Mouse (Mus musculus) C2C12 (cell line): ENCODE results near the gene Flnb. TPM values are rescaled to one million over a fixed set of nuclear protein-coding genes. Genes with fewer than 3 reads are reported as not detected.

ENCODE experiments used
- H3K27me3 ChIP-seq: one replicate; pipeline ENCODE4 v1.6.1; 2011; ENCODE audit not compliant: control insufficient read depth, insufficient read depth, insufficient read length
- H3K36me3 ChIP-seq: one replicate; pipeline ENCODE4 v1.6.1; 2011; ENCODE audit not compliant: control insufficient read depth, insufficient read depth
- H3K4me3 ChIP-seq: one replicate; pipeline ENCODE4 v1.5.1; 2011; ENCODE audit warnings: mild to moderate bottlenecking, control low read depth; ENCODE audit not compliant: poor library complexity, insufficient read depth, severe bottlenecking
- H3K79me2 ChIP-seq: one replicate; pipeline ENCODE4 v1.6.1; 2011; ENCODE audit not compliant: control insufficient read depth, insufficient read depth
- H3K79me3 ChIP-seq: one replicate; pipeline ENCODE4 v1.6.1; 2011; ENCODE audit warnings: low read depth, control low read depth
- H3ac ChIP-seq: one replicate; pipeline ENCODE3; 2011; ENCODE audit warnings: low read depth; ENCODE audit not compliant: control insufficient read depth, insufficient read length
- CEBPB ChIP-seq: IDR thresholded peaks from one replicate; pipeline ENCODE4 v1.6.1; 2011; ENCODE audit warnings: low read depth, mild to moderate bottlenecking, control low read depth, moderate library complexity
- CTCF ChIP-seq: IDR thresholded peaks from one replicate; pipeline ENCODE4 v1.5.1; 2011; ENCODE audit not compliant: control insufficient read depth, insufficient read depth, insufficient read length
- FOSL1 ChIP-seq: IDR thresholded peaks from one replicate; pipeline ENCODE4 v1.8.0; 2011; ENCODE audit warnings: mild to moderate bottlenecking, low read length; ENCODE audit not compliant: poor library complexity, insufficient read depth, severe bottlenecking
- MAX ChIP-seq: IDR thresholded peaks from one replicate; pipeline ENCODE4 v1.6.1; 2011; ENCODE audit warnings: mild to moderate bottlenecking, control low read depth
- MYOD1 ChIP-seq: IDR thresholded peaks from one replicate; pipeline ENCODE4 v1.6.1; 2011; ENCODE audit warnings: low read depth; ENCODE audit not compliant: control insufficient read depth, insufficient read length
- MYOG ChIP-seq: IDR thresholded peaks from one replicate; pipeline ENCODE4 v1.6.1; 2011; ENCODE audit not compliant: control insufficient read depth, insufficient read length; ENCODE audit errors: extremely low read depth
- USF1 ChIP-seq: IDR thresholded peaks from one replicate; pipeline ENCODE4 v1.6.1; 2011; ENCODE audit warnings: low read depth, mild to moderate bottlenecking, control low read depth, moderate library complexity
- polyA plus RNA-seq: library from polyadenylated mRNA; unstranded; fragments of >200 nt; fragmentation: generic; extraction: Trizol; gene quantifications from one replicate; pipeline ENCODE4 v1.2.1, GENCODE M21; 2012; ENCODE audit warnings: missing spikeins

The Flnb gene
- polyA plus RNA-seq, 1 experiment, result 154 TPM

GRCm38 (mm10) chr14:7913842-7914241, 96.1 kb downstream of the Flnb start:
- H3K4me3 ChIP-seq, result no peak overlapping the region
- no peaks in the 10 kb centered on the region for H3K79me3 ChIP-seq
- no peak for TF ChIP-seq MYOG
- no peak for TF ChIP-seq FOSL1
- TF ChIP-seq USF1, result no peak
- TF ChIP-seq MAX, result no peak
- no peak for TF ChIP-seq MYOD1
- TF ChIP-seq CTCF, result no peak
- TF ChIP-seq CEBPB, result no peak
- H3K27me3 ChIP-seq, result no peaks in the 10 kb centered on the region
- H3K36me3 ChIP-seq, result peaks cover 97% of the 10 kb centered on the region
- H3ac ChIP-seq, result no peak overlapping the region
- H3K79me2 ChIP-seq, result peaks cover 7% of the 10 kb centered on the region

GRCm38 (mm10) chr14:7914461-7914860, 96.7 kb downstream of the Flnb start:
- TF ChIP-seq FOSL1, result no peak
- no peak for TF ChIP-seq MAX
- no peak for TF ChIP-seq CEBPB
- TF ChIP-seq MYOG, result no peak
- no peak for TF ChIP-seq USF1
- Histone ChIP-seq H3K27me3 (no peaks in the 10 kb centered on the region), H3K36me3 (peaks cover 97% of the 10 kb centered on the region), H3ac (no peak overlapping the region), H3K79me2 (peaks cover 7% of the 10 kb centered on the region), H3K4me3 (no peak overlapping the region), H3K79me3 (no peaks in the 10 kb centered on the region)

GRCm38 (mm10) chr14:7918150-7918991, 100.6 kb downstream of the Flnb start:
- TF ChIP-seq CTCF, result no peak
- no peak for TF ChIP-seq MYOD1
- no peak for TF ChIP-seq FOSL1
- no peak for TF ChIP-seq MAX
- TF ChIP-seq CEBPB, result no peak
- no peak for TF ChIP-seq MYOG
- no peak for TF ChIP-seq USF1
- Histone ChIP-seq H3K4me3 (no peak overlapping the region), H3K36me3 (peaks cover 98% of the 10 kb centered on the region), H3ac (no peak overlapping the region), H3K79me3 (peaks cover 2% of the 10 kb centered on the region), H3K79me2 (no peaks in the 10 kb centered on the region), H3K27me3 (no peaks in the 10 kb centered on the region)

- TF ChIP-seq CEBPB, result no peak
- no peak for TF ChIP-seq MYOD1
- no peak for TF ChIP-seq FOSL1
- TF ChIP-seq MYOG, result no peak
- no peak for TF ChIP-seq CTCF
- no peak for TF ChIP-seq USF1
- no peak for TF ChIP-seq MAX
- H3ac ChIP-seq, result no peak overlapping the region
- no peaks in the 10 kb centered on the region for H3K27me3 ChIP-seq
- no peak overlapping the region for H3K4me3 ChIP-seq
- peaks cover 2% of the 10 kb centered on the region for H3K79me3 ChIP-seq
- peaks cover 98% of the 10 kb centered on the region for H3K36me3 ChIP-seq
- H3K79me2 ChIP-seq, result no peaks in the 10 kb centered on the region
Observed at GRCm38 (mm10) chr14:7919309-7919708, 101.6 kb downstream of the Flnb start.

GRCm38 (mm10) chr14:7919921-7920320, 102.2 kb downstream of the Flnb start:
- Histone ChIP-seq H3ac (no peak overlapping the region), H3K4me3 (no peak overlapping the region), H3K79me2 (no peaks in the 10 kb centered on the region), H3K27me3 (no peaks in the 10 kb centered on the region), H3K36me3 (peaks cover 98% of the 10 kb centered on the region), H3K79me3 (peaks cover 2% of the 10 kb centered on the region)
- TF ChIP-seq MYOG (no peak), MYOD1 (no peak), CTCF (no peak), MAX (no peak), CEBPB (no peak), USF1 (no peak), FOSL1 (no peak)
